Mouse (Mus musculus) CH12.LX (cell line): ENCODE measurements around the gene Ncoa5. TPM values are rescaled to one million over a fixed set of nuclear protein-coding genes. Genes with fewer than 3 reads are reported as not detected.
A peak's percentile ranks its signal among the peaks of the same experiment; 100 is the strongest.

ENCODE experiments used
- DNase-seq: peaks from one replicate; pipeline ENCODE4 v3.0.0-alpha.2; 2013; ENCODE audit errors: extremely low read depth
- H3K27ac ChIP-seq: 2 replicates; pipeline ENCODE4 v1.5.1; 2012; ENCODE audit warnings: low read depth, mild to moderate bottlenecking, control low read depth, moderate library complexity; ENCODE audit not compliant: insufficient read depth
- H3K27me3 ChIP-seq: replicated peaks from 2 replicates; pipeline ENCODE3; 2012; ENCODE audit warnings: inconsistent platforms
- H3K36me3 ChIP-seq, 2 experiments: replicated peaks in 1 of 2; 2 replicates each; pipeline versions ENCODE3 to v1.6.1; 2012; ENCODE audit warnings: inconsistent platforms in 1 of 2, low read length in 1 of 2, mild to moderate bottlenecking in 1 of 2, mixed read lengths in 1 of 2, moderate library complexity in 1 of 2; ENCODE audit not compliant: control insufficient read depth in 1 of 2, insufficient read depth in 1 of 2
- H3K4me1 ChIP-seq, 2 experiments: 2 replicates each; pipeline ENCODE4 v1.6.1; 2012; ENCODE audit warnings: inconsistent platforms in 1 of 2, moderate library complexity in 1 of 2; ENCODE audit not compliant: insufficient read depth in 2 of 2, control insufficient read depth in 1 of 2
- H3K4me2 ChIP-seq: 2 replicates; pipeline ENCODE4 v1.6.1; 2012; ENCODE audit warnings: low read depth, mild to moderate bottlenecking, control low read depth; ENCODE audit not compliant: poor library complexity, insufficient read depth, severe bottlenecking
- H3K4me3 ChIP-seq, 3 experiments: fragments of 150-350 bp in 1 of 3; sonication (generic) in 1 of 3; replicated peaks in 1 of 3; 2 replicates each; pipeline versions ENCODE3 to v1.5.1; 2011 to 2012; ENCODE audit warnings: low read depth in 2 of 3, low read length in 2 of 3, mild to moderate bottlenecking in 2 of 3, moderate library complexity in 2 of 3, control low read depth in 1 of 3, improper control_type of control experiment in 1 of 3, inconsistent platforms in 1 of 3, mixed read lengths in 1 of 3; ENCODE audit not compliant: poor library complexity in 1 of 3
- H3K79me2 ChIP-seq: replicated peaks from 2 replicates; pipeline ENCODE4 v1.6.1; 2012; ENCODE audit warnings: mild to moderate bottlenecking, moderate library complexity; ENCODE audit not compliant: control insufficient read depth, poor library complexity, insufficient read depth, severe bottlenecking; ENCODE audit errors: extremely low read depth
- H3K9ac ChIP-seq: 2 replicates; pipeline ENCODE4 v1.6.1; 2012; ENCODE audit warnings: low read depth, mild to moderate bottlenecking, control low read depth, moderate library complexity; ENCODE audit not compliant: insufficient read depth
- H3K9me3 ChIP-seq: replicated peaks from 2 replicates; pipeline ENCODE3; 2012; ENCODE audit warnings: low read length, inconsistent platforms, mixed read lengths
- CHD2 ChIP-seq: IDR thresholded peaks from 2 replicates; pipeline ENCODE4 v1.6.1; 2011; ENCODE audit warnings: low read length, improper control_type of control experiment
- CTCF ChIP-seq, 2 experiments: IDR thresholded peaks in 1 of 2; conservative IDR thresholded peaks in 1 of 2; 2 replicates each; pipeline ENCODE4 v1.5.1; 2011 to 2012; ENCODE audit warnings: low read depth in 2 of 2, low read length in 2 of 2, improper control_type of control experiment in 1 of 2, inconsistent platforms in 1 of 2, mild to moderate bottlenecking in 1 of 2, moderate library complexity in 1 of 2
- ETS1 ChIP-seq: conservative IDR thresholded peaks from 2 replicates; pipeline ENCODE4 v1.6.1; 2012; ENCODE audit warnings: low read depth, mild to moderate bottlenecking, inconsistent platforms, low read length, improper control_type of control experiment, moderate library complexity
- KAT2A ChIP-seq: IDR thresholded peaks from 2 replicates; pipeline ENCODE4 v1.6.1; 2012; ENCODE audit warnings: low read length, improper control_type of control experiment, inconsistent platforms; ENCODE audit not compliant: insufficient replicate concordance
- NELFE ChIP-seq: IDR thresholded peaks from 2 replicates; pipeline ENCODE4 v1.6.1; 2011; ENCODE audit warnings: low read depth, low read length, improper control_type of control experiment
- NRF1 ChIP-seq: IDR thresholded peaks from 2 replicates; pipeline ENCODE4 v1.6.1; 2014; ENCODE audit warnings: low read depth, mild to moderate bottlenecking, inconsistent platforms, low read length, improper control_type of control experiment, moderate library complexity
- PAX5 ChIP-seq: IDR thresholded peaks from 2 replicates; pipeline ENCODE4 v1.6.1; 2012; ENCODE audit warnings: low read length, inconsistent platforms, mixed read lengths
- RAD21 ChIP-seq: IDR thresholded peaks from 2 replicates; pipeline ENCODE4 v1.6.1; 2011; ENCODE audit warnings: low read depth, mild to moderate bottlenecking, low read length, improper control_type of control experiment, moderate library complexity
- SIN3A ChIP-seq: IDR thresholded peaks from 2 replicates; pipeline ENCODE4 v1.6.1; 2012; ENCODE audit warnings: low read length, improper control_type of control experiment, inconsistent platforms
- SMC3 ChIP-seq: IDR thresholded peaks from 2 replicates; pipeline ENCODE4 v1.6.1; 2011; ENCODE audit warnings: low read depth, low read length, improper control_type of control experiment
- UBTF ChIP-seq: IDR thresholded peaks from 2 replicates; pipeline ENCODE4 v1.6.1; 2012; ENCODE audit warnings: low read depth, mild to moderate bottlenecking, inconsistent platforms, low read length, improper control_type of control experiment, moderate library complexity
- ZC3H11A ChIP-seq: IDR thresholded peaks from 2 replicates; pipeline ENCODE4 v1.6.1; 2012; ENCODE audit warnings: low read depth, mild to moderate bottlenecking, inconsistent platforms, low read length, improper control_type of control experiment
- ZMIZ1 ChIP-seq: IDR thresholded peaks from 2 replicates; pipeline ENCODE4 v1.6.1; 2012; ENCODE audit warnings: low read depth, mild to moderate bottlenecking, inconsistent platforms, low read length, improper control_type of control experiment
- dilution Hi-C: fragments of 300-500 bp; cut with MboI; formaldehyde crosslinking; loops from 2 replicates; pipeline ENCODE4 v1.14.3; 2020; ENCODE audit warnings: low sequenced_read_pairs; ENCODE audit not compliant: extremely low pct_unique_long_range_greater_than_20kb, extremely low pct_ligation_motif_present
- in situ Hi-C: fragments of 300-500 bp; cut with MboI; formaldehyde crosslinking; loops from 3 replicates; pipeline ENCODE4 v1.14.3; 2019; ENCODE audit warnings: low sequenced_read_pairs, low pct_ligation_motif_present, low pct_unique_long_range_greater_than_20kb, mixed read lengths
- polyA plus RNA-seq: library from polyadenylated mRNA; unstranded; fragments of >175 nt; gene quantifications from 2 replicates; pipeline ENCODE4 v1.2.1, GENCODE M21; 2012; ENCODE audit warnings: low read depth; ENCODE audit not compliant: insufficient read length
- total RNA-seq, 2 experiments: library from RNA; depleted of rRNA; stranded (reverse); fragments of 300-350 nt in 1 of 2; fragments of >200 nt in 1 of 2; gene quantifications; 2 replicates each; pipeline ENCODE4 v1.2.3; 2012 to 2014

Gene Ncoa5
- total and polyA plus RNA-seq, 3 experiments: 18.6 to 46.4 (median 20.1) TPM

DNA sequence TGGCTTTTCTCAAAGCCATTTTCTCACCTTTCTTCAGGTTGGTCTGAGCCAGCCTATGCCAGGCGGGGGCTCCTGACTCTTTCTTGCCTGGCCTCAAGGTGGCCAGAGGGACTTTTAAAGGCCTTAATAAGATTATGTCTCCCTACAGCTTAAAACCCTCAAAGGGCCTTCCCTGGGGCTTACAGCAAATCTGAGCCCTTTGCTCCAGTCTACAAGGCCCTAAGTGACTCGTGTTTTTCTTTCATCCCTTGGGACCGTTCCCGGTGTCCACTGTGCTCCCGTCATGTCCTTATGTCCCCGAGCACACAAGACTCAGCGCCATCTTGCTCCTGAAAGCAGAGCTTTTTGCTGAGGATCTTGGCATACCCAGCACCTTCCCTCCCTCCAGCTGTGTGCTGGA is 46.6 kb upstream of the Ncoa5 start:
- Histone ChIP-seq H3K4me2 (no peak overlapping the region), H3K9ac (no peak overlapping the region), H3K79me2 (no peaks in the 10 kb centered on the region), H3K27me3 (peaks cover 69% of the 10 kb centered on the region), H3K4me1 (peaks cover 0 to under 1% of the 10 kb centered on the region in 2 experiments; a peak in 1 of 4 replicates), H3K4me3 (no peak overlapping the region), H3K27ac (no peak overlapping the region), H3K36me3 (no peaks in the 10 kb centered on the region), H3K9me3 (no peaks in the 10 kb centered on the region)
- dilution Hi-C loops: no loop called here
- DNase-seq: no peak
- no peak for TF ChIP-seq NELFE
- TF ChIP-seq UBTF: no peak
- no peak for TF ChIP-seq ZC3H11A
- TF ChIP-seq NRF1: no peak
- no peak for TF ChIP-seq SIN3A
- TF ChIP-seq CHD2: no peak
- no peak for TF ChIP-seq ETS1
- in situ Hi-C loops: no loop called here

DNA sequence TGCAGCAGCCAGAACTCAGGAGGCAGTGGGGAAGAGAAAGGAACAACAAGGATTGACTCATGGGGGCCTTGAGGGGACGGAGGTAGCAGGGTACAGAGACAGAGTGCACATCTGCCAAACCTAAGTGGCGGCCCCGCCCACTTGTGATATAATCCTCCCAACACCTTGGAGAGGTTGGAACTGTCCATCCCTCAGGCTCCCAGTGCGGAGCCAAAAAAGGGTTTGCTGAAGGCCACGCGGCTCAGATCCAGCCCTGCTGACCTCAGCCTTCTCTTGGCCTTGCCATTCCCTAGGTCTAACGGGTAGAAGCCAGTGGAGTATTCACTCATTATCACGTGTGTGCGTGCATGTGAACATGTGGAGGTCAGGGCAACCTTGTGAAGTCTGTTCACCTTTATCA is 46.0 kb upstream of the Ncoa5 start:
- TF ChIP-seq KAT2A (no peak), PAX5 (no peak)
- dilution Hi-C loops: no loop called here
- H3K79me2 ChIP-seq: no peaks in the 10 kb centered on the region
- no peak for DNase-seq
- H3K9ac ChIP-seq: no peak overlapping the region
- in situ Hi-C loops: no loop called here
- no peak overlapping the region for H3K27ac ChIP-seq
- no peak overlapping the region for H3K4me3 ChIP-seq
- no peak overlapping the region for H3K4me2 ChIP-seq
- H3K4me1 ChIP-seq: peaks cover 0 to 6% of the 10 kb centered on the region in 2 experiments; a peak in 1 of 4 replicates
- no peaks in the 10 kb centered on the region for H3K9me3 ChIP-seq
- no peaks in the 10 kb centered on the region for H3K36me3 ChIP-seq
- H3K27me3 ChIP-seq: peaks cover 65% of the 10 kb centered on the region

DNA sequence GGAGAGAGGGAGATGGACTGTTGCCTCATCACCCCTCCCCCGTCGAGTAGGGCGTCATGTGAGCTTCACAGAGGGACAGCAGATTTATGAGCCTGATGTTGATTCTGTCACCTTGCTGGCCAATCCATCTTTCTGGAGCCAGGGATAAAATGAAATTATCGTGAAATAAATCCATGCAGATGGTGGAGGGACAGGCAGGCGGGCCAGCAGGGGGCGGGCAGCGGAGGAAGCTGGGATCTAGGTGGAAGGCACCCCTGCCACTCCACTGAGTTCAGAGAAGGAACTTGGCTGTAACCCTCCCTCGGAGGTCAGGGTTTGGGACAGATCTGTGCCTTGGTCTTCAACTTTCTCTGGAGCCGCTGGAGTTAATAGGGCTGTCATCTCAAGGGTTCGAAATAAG is 43.9 kb upstream of the Ncoa5 start:
- peaks cover 4 to 18% of the 10 kb centered on the region in 2 experiments; a peak in 2 of 4 replicates for H3K4me1 ChIP-seq
- H3K36me3 ChIP-seq: no peaks in the 10 kb centered on the region
- no peaks in the 10 kb centered on the region for H3K9me3 ChIP-seq
- H3K27me3 ChIP-seq: peaks cover 47% of the 10 kb centered on the region
- no peaks in the 10 kb centered on the region for H3K79me2 ChIP-seq
- in situ Hi-C loops: loop anchor here (5.0 to 10.0 kb wide), 3 partner anchors 194 to 284 kb away; no protein-coding TSS in a partner anchor
- dilution Hi-C loops: no loop called here
- H3K27ac ChIP-seq: no peak overlapping the region
- H3K4me2 ChIP-seq: no peak overlapping the region
- H3K4me3 ChIP-seq: no peak overlapping the region
- H3K9ac ChIP-seq: no peak overlapping the region
- TF ChIP-seq SMC3 (peak; percentile 44), CTCF (conservative IDR thresholded peaks at IDR 0.05 in 1 of 2, IDR thresholded peaks at IDR 0.05 in 1 of 2; ENCODE audit: low read depth in 2 of 2, low read length in 2 of 2) (peak in 1 of 2 experiments; percentile 41; a peak in 2 of 4 replicates), ZMIZ1 (no peak), RAD21 (peak; percentile 0; the same call in 1 of the 2 replicates)
- no peak for DNase-seq
